Mouse (Mus musculus) midbrain, embryonic 16.5 days (tissue): ENCODE measurements around the gene Spem2. TPM values are rescaled to one million over a fixed set of nuclear protein-coding genes. Genes with fewer than 3 reads are reported as not detected.

ENCODE experiments used
- ATAC-seq: fragments of 200-750 bp; cut with Nextera tagmentation; 2 replicates; pipeline ENCODE4 v1.8.0; 2017; ENCODE audit warnings: moderate TSS enrichment
- H3K27ac ChIP-seq: fragments of 300-500 bp; sonication (generic); 2 replicates; pipeline ENCODE4 v1.5.1; 2014; ENCODE audit warnings: mild to moderate bottlenecking, low read length, mixed read lengths
- H3K27me3 ChIP-seq: fragments of 300-500 bp; sonication (generic); 2 replicates; pipeline ENCODE4 v1.6.1; 2014; ENCODE audit warnings: low read depth, low read length, mixed read lengths; ENCODE audit not compliant: control insufficient read depth, insufficient read depth
- H3K36me3 ChIP-seq: fragments of 300-500 bp; sonication (generic); 2 replicates; pipeline ENCODE4 v1.6.1; 2014; ENCODE audit warnings: mild to moderate bottlenecking, low read length, moderate library complexity, mixed read lengths; ENCODE audit not compliant: control insufficient read depth, insufficient read depth
- H3K4me1 ChIP-seq: fragments of 300-500 bp; sonication (generic); 2 replicates; pipeline ENCODE4 v1.6.1; 2014; ENCODE audit warnings: mild to moderate bottlenecking, low read length, mixed read lengths; ENCODE audit not compliant: control insufficient read depth, insufficient read depth
- H3K4me2 ChIP-seq: fragments of 300-500 bp; sonication (generic); 2 replicates; pipeline ENCODE4 v1.6.1; 2014; ENCODE audit warnings: mild to moderate bottlenecking, low read length, mixed read lengths
- H3K4me3 ChIP-seq: fragments of 300-500 bp; sonication (generic); 2 replicates; pipeline ENCODE4 v1.5.1; 2014; ENCODE audit warnings: low read depth, mild to moderate bottlenecking, low read length, moderate library complexity, mixed read lengths
- H3K9ac ChIP-seq: fragments of 300-500 bp; sonication (generic); 2 replicates; pipeline ENCODE4 v1.6.1; 2014; ENCODE audit warnings: low read depth, low read length, mixed read lengths
- H3K9me3 ChIP-seq: fragments of 300-500 bp; sonication (generic); replicated peaks from 2 replicates; pipeline ENCODE4 v1.6.1; 2014; ENCODE audit warnings: mild to moderate bottlenecking, low read length, mixed read lengths; ENCODE audit not compliant: control insufficient read depth, poor library complexity, severe bottlenecking
- WGBS: fragments of 180-500 bp; shearing (Covaris S2); extraction: QIAGEN DNeasy Blood & Tissue Kit; methylation state at CpG from one replicate; pipeline ENCODE4 v1.1.7; 2014; 5-methylcytosine and 5-hydroxymethylcytosine counted together
- polyA plus RNA-seq: library from polyadenylated mRNA; unstranded; fragments of >200 nt; fragmentation: Nextera tagmentation; extraction: Ambion mirVana; gene quantifications from 2 replicates; pipeline ENCODE4 v1.2.1, GENCODE M21; 2015

Spem2 gene
- polyA plus RNA-seq, 1 experiment from 2014 or later: not detected

DNA sequence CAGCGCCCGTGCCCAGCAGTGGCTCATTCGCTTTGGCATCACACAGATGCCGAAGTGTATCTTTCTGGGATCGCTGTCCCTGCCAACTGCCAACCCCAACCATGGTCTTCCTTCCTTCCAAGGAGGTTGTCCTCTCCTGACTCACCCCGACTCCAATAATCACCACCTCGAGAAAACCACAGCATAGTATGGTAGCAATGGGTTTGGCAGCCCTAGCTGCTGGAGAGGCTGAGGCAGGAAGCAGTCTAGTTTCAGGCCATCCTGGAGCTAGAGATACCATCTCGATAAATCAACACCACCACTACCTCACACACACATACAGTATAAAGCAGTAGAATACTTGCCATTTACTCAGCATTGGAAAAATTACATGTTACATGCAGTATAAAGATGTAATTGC is 606 bp upstream of the Spem2 start:
- Histone ChIP-seq H3K4me3 (no peak overlapping the region), H3K4me2 (no peak overlapping the region), H3K27ac (no peak overlapping the region), H3K27me3 (no peaks in the 10 kb centered on the region), H3K9ac (no peak overlapping the region), H3K4me1 (no peaks in the 10 kb centered on the region), H3K9me3 (no peaks in the 10 kb centered on the region; the same call in 1 of the 2 replicates), H3K36me3 (peaks cover under 1% of the 10 kb centered on the region)
- ATAC-seq: no peak
- 96% methylated on average over 8 of the region's 8 CpGs for WGBS

DNA sequence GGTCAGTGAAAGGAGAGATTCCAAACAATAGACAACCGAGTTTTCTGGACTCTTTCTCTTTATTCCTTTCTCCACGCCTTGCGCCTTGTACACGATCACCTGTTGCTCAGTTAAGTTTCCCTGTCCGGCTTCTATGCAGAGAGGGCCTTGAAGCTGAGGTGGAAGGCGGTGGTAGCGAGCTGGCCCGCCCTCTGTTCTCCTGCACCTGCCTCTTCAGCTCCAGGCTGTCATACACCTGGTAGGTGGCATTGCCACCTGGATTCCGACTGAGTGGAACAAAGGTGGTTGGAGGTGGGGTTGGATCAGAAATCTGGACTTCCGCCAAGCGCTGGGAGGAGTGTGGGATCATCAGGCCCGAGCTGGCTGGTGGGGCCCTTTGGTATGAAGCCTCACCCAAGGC is 1.7 kb downstream of the Spem2 start:
- Histone ChIP-seq H3K4me3 (no peak overlapping the region), H3K4me2 (no peak overlapping the region), H3K27me3 (no peaks in the 10 kb centered on the region), H3K36me3 (no peaks in the 10 kb centered on the region), H3K4me1 (no peaks in the 10 kb centered on the region), H3K9ac (no peak overlapping the region), H3K27ac (no peak overlapping the region), H3K9me3 (no peaks in the 10 kb centered on the region; the same call in 1 of the 2 replicates)
- no peak for ATAC-seq
- 93% methylated on average over 12 of the region's 12 CpGs for WGBS

DNA sequence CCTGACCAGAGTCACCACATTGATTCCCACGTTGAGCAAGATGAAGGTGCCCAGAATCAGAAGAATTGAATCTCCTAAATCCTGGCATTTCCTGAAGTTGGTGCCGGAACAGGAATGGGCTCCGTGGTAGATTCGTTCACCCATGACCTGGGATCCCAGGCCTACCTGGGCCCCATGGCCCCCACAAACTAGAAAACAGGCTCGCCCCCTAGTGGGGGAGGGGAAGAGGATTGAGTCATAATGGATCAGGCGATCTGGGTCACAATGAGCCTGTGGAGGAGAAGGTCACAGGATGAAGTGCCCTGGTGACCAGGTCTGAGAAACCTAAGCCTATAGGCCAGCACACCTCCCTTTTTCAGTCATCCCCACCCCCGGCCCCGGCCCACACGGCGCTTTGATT is 3.1 kb downstream of the Spem2 start, which contains the start of gene Gm39566:
Gene Gm39566 (minus strand): TSS at position 144 of the 400 bp plus-strand sequence.
- Histone ChIP-seq H3K27me3 (no peaks in the 10 kb centered on the region), H3K9ac (no peak within 1 kb of the TSS), H3K36me3 (no peaks in the 10 kb centered on the region), H3K27ac (no peak within 1 kb of the TSS), H3K4me1 (no peaks in the 10 kb centered on the region), H3K9me3 (no peaks in the 10 kb centered on the region; the same call in 1 of the 2 replicates), H3K4me2 (no peak within 1 kb of the TSS), H3K4me3 (no peak within 1 kb of the TSS)
- 60% methylated on average over 10 of the region's 10 CpGs for WGBS
- no peak for ATAC-seq

DNA sequence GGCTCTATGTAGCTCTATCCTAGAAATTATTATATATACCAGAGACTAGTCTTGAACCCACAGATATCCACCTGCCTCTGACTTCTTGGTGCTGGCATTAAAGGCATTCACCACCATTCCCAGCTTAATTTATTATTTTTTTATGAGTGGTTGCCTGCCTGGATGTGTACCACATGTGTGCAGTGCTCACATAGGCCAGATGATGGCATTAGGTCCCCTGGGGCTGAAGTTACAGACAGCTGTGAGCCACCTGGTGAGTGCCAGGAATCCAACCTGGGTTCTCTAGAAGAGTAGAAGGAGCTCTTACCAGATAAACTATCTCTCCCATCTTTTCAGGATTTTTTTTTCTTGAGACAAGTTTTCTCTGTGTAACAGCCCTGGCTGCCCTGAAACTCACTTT is 8.0 kb downstream of the Spem2 start:
- Histone ChIP-seq H3K27ac (no peak overlapping the region), H3K36me3 (no peaks in the 10 kb centered on the region), H3K4me3 (no peak overlapping the region), H3K9ac (no peak overlapping the region), H3K4me1 (no peaks in the 10 kb centered on the region), H3K4me2 (no peak overlapping the region), H3K9me3 (no peaks in the 10 kb centered on the region), H3K27me3 (peaks cover 9% of the 10 kb centered on the region)
- ATAC-seq: no peak

DNA sequence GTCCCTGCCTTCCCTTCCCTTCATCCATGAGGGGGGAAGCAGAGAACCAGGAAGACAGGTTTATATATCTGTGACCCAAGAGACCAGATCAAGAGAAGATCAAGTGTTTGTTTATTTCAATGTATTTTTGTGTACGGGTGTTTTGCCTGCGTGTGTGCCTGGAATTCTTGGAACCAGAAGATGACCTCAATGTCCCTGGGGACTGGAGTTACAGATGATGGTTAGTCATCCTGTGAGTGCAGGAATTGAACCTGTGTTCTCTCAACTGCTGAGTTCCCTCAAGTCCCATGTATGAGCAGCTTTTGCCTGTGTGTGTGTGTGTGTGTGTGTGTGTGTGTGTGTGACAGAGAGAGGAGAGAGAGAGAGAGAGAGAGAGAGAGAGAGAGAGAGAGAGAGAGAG is 10.6 kb downstream of the Spem2 start:
- WGBS: 89% methylated on average over 2 of the region's 2 CpGs
- Histone ChIP-seq H3K4me2 (no peak overlapping the region), H3K9ac (no peak overlapping the region), H3K4me3 (no peak overlapping the region), H3K27ac (no peak overlapping the region), H3K9me3 (no peaks in the 10 kb centered on the region), H3K27me3 (peaks cover 16% of the 10 kb centered on the region), H3K36me3 (no peaks in the 10 kb centered on the region), H3K4me1 (peaks cover 24% of the 10 kb centered on the region)
- no peak for ATAC-seq

DNA sequence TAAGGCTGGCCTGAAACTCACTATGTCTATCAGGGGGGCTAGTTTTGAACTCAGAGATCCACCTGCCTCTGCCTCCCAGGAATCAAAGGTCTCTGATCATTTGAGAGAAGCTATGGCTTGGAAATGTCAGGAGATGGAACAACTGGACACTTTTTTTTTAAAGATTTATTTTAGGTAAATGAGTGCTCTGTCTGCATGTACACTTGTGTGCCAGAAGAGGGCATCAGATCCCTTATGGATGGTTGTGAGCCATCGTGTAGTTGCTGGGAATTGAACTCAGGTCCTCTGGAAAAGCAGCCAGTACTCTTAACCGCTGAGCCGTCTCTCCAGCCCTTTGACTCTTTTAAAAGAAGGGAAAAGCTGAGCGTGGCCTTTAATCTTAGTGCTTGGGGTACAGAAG is 11.9 kb downstream of the Spem2 start:
- Histone ChIP-seq H3K9ac (no peak overlapping the region), H3K27ac (no peak overlapping the region), H3K4me1 (peaks cover 36% of the 10 kb centered on the region), H3K9me3 (no peaks in the 10 kb centered on the region), H3K4me3 (no peak overlapping the region), H3K27me3 (peaks cover 16% of the 10 kb centered on the region), H3K36me3 (no peaks in the 10 kb centered on the region), H3K4me2 (no peak overlapping the region)
- WGBS: 86% methylated on average over 4 of the region's 4 CpGs
- no peak for ATAC-seq

DNA sequence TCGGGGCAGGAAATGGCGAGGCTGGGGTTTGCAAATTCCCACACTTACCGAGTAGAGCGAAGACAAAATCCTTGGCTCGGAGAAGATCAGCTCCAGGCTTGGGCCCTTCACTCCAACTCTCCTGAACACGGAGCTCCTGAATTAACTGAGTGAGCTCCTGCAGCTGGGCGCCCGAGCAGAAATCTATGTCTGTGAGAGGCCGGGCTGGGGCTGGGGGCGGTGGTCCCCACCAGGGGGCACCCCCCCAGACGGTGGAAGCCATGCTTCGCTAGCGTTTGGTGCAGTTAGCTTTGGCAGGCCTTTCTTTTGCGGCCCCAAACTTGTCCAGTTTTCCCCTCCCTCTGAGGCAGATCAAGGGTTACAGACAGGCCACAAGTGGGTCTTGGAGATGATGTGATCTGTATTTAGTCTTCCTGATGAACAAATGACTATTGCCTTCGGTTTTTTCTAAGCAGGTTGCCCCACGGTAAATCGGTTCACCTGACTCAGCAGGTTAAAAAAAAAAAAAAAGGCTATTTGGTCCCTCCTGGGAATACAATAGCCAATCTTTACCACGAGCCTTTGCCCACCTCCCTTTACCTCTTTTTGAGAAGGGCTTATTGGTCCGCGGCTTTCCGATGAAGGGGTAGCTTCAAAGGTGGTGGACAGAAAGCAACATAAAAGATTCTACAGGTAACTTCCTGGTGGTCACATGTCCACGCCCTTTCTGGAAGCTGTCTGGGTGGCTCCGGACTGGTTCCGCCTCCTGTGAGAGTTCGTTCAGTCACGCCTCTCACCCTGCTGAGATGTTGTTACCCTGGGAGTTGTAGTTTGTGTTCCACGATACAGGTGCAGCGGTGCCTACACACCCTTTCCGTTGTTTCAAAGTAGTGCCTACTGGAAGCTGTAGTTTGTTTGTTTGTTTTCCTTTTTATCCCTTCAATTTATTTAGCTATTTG is 13.0 kb downstream of the Spem2 start, which contains the start of gene Tmem102:
Gene Tmem102 (minus strand): TSS at position 653 of the 938 bp plus-strand sequence.
- 0 out of 2 replicates have a peak within 1 kb of the TSS, but pooled peaks have one; percentile 1 for H3K4me3 ChIP-seq
- ATAC-seq: no peak
- H3K27ac ChIP-seq: no peak within 1 kb of the TSS
- peak within 1 kb of the TSS; percentile 90 for H3K4me2 ChIP-seq
- H3K9ac ChIP-seq: peak within 1 kb of the TSS; percentile 35; the same call in 1 of the 2 replicates
- H3K9me3 ChIP-seq: no peaks in the 10 kb centered on the region
- H3K4me1 ChIP-seq: peaks cover 38% of the 10 kb centered on the region
- H3K27me3 ChIP-seq: peaks cover 16% of the 10 kb centered on the region
- WGBS: 8% methylated on average over 29 of the region's 29 CpGs
- no peaks in the 10 kb centered on the region for H3K36me3 ChIP-seq

DNA sequence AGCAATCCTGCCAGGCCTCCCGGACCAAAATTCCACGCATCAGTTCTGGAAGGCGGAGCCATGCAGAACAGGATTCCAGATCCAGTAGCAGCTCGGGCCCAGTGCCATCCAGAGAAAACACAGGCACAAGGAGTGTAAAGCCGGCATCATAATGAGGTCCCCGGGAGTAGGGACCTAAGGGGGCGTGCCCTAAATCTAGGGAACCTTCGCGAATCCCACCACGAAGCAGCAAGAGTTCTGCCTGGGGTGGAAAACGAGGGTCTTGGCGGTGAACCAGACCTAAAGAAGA is 13.7 kb downstream of the Spem2 start:
- no peaks in the 10 kb centered on the region for H3K36me3 ChIP-seq
- no peaks in the 10 kb centered on the region for H3K9me3 ChIP-seq
- H3K4me3 ChIP-seq: 0 out of 2 replicates have a peak overlapping the region, but pooled peaks have one; percentile 1
- no peak for ATAC-seq
- H3K4me1 ChIP-seq: peaks cover 43% of the 10 kb centered on the region
- WGBS: 5% methylated on average over 12 of the region's 12 CpGs
- peak overlapping the region; percentile 90 for H3K4me2 ChIP-seq
- H3K27me3 ChIP-seq: peaks cover 16% of the 10 kb centered on the region
- H3K9ac ChIP-seq: peak overlapping the region; percentile 35; the same call in 1 of the 2 replicates
- no peak overlapping the region for H3K27ac ChIP-seq
